Mouse (Mus musculus): ENCODE data around the gene Gm10300.

Gene Gm10300

GRCm38 (mm10) chr4:132076480-132077405, 2.2 kb downstream of the Gm10300 start:
- in situ Hi-C loops (cut with MboI, MseI): loop anchor here in 1 of 2 experiments (5.0 to 10.0 kb wide), 3 partner anchors 94 to 1162 kb away; partner anchors contain the start of genes Laptm5 and Tmem200b

GRCm38 (mm10) chr4:132077445-132077844, 2.9 kb downstream of the Gm10300 start:
- in situ Hi-C loops (cut with MboI, MseI): loop anchor here in 1 of 2 experiments (5.0 to 10.0 kb wide), 3 partner anchors 95 to 1163 kb away; partner anchors contain the start of genes Laptm5 and Tmem200b

GRCm38 (mm10) chr4:132078296-132078714, 3.8 kb downstream of the Gm10300 start:
- in situ Hi-C loops (cut with MboI, MseI): loop anchor here in 1 of 2 experiments (5.0 to 10.0 kb wide), 3 partner anchors 96 to 1164 kb away; partner anchors contain the start of genes Laptm5 and Tmem200b

GRCm38 (mm10) chr4:132079555-132080275, 5.2 kb downstream of the Gm10300 start:
- in situ Hi-C loops (cut with MboI, MseI): loop anchor here (5.0 to 10.0 kb wide), 4 partner anchors 97 to 1165 kb away; partner anchors contain the start of genes Laptm5 (in 1 of the 2) and Tmem200b (in 1 of the 2)

- in situ Hi-C loops (cut with MboI, MseI): loop anchor here in 1 of 2 experiments (5.0 kb wide), 1 partner anchor 108 kb away; no protein-coding TSS in a partner anchor
Measured at GRCm38 (mm10) chr4:132080492-132080983, 6.0 kb downstream of the Gm10300 start.

GRCm38 (mm10) chr4:132085114-132085513, 10.6 kb downstream of the Gm10300 start:
- in situ Hi-C loops (cut with MboI, MseI): no loop called here

- in situ Hi-C loops (cut with MboI, MseI): no loop called here
Measured at GRCm38 (mm10) chr4:132088921-132089320, 14.4 kb downstream of the Gm10300 start.

- in situ Hi-C loops (cut with MboI, MseI): no loop called here
Measured at GRCm38 (mm10) chr4:132093136-132093535, 18.6 kb downstream of the Gm10300 start.

- in situ Hi-C loops (cut with MboI, MseI): no loop called here
Measured at GRCm38 (mm10) chr4:132093928-132094327, 19.4 kb downstream of the Gm10300 start.

GRCm38 (mm10) chr4:132095043-132095442, 20.5 kb downstream of the Gm10300 start:
- in situ Hi-C loops (cut with MboI, MseI): no loop called here

- in situ Hi-C loops (cut with MboI, MseI): no loop called here
Measured at GRCm38 (mm10) chr4:132099548-132099947, 25.1 kb downstream of the Gm10300 start.

GRCm38 (mm10) chr4:132101152-132101551, 26.7 kb downstream of the Gm10300 start:
- in situ Hi-C loops (cut with MboI, MseI): no loop called here

GRCm38 (mm10) chr4:132108221-132108620, 33.7 kb downstream of the Gm10300 start:
- in situ Hi-C loops (cut with MboI, MseI): no loop called here

- in situ Hi-C loops (cut with MboI, MseI): loop anchor here in 1 of 2 experiments (10.0 kb wide), 1 partner anchor 656 kb away; no protein-coding TSS in a partner anchor
Measured at GRCm38 (mm10) chr4:132111227-132111626, 36.7 kb downstream of the Gm10300 start.

- in situ Hi-C loops (cut with MboI, MseI): loop anchor here in 1 of 2 experiments (10.0 kb wide), 1 partner anchor 659 kb away; no protein-coding TSS in a partner anchor
Measured at GRCm38 (mm10) chr4:132113411-132114095, 39.1 kb downstream of the Gm10300 start.

- in situ Hi-C loops (cut with MboI, MseI): loop anchor here in 1 of 2 experiments (10.0 kb wide), 1 partner anchor 662 kb away; no protein-coding TSS in a partner anchor
Measured at GRCm38 (mm10) chr4:132116315-132116714, 41.8 kb downstream of the Gm10300 start.

- in situ Hi-C loops (cut with MboI, MseI): loop anchor here in 1 of 2 experiments (10.0 kb wide), 1 partner anchor 665 kb away; no protein-coding TSS in a partner anchor
Measured at GRCm38 (mm10) chr4:132119566-132119965, 45.1 kb downstream of the Gm10300 start.

GRCm38 (mm10) chr4:132121674-132122073, 47.2 kb downstream of the Gm10300 start:
- in situ Hi-C loops (cut with MboI, MseI): no loop called here

- in situ Hi-C loops (cut with MboI, MseI): no loop called here
Measured at GRCm38 (mm10) chr4:132123166-132123565, 48.7 kb downstream of the Gm10300 start.

Measured in T-helper 17 cell (primary cell).